Mouse (Mus musculus) MEL (cell line): ENCODE measurements around the gene Guca2a. TPM values are rescaled to one million over a fixed set of nuclear protein-coding genes. Genes with fewer than 3 reads are reported as not detected.
A peak's percentile ranks its signal among the peaks of the same experiment; 100 is the strongest.

Experiments
- DNase-seq: peaks from one replicate; pipeline ENCODE4 v3.0.0; 2011; ENCODE audit warnings: low read depth, low spot score
- H3K27ac ChIP-seq: 2 replicates; pipeline ENCODE4 v1.5.1; 2012; ENCODE audit warnings: low read depth, mild to moderate bottlenecking, control low read depth, low read length, moderate library complexity; ENCODE audit not compliant: control insufficient read depth
- H3K27me3 ChIP-seq, 2 experiments: fragments of 150-350 bp in 1 of 2; sonication (generic) in 1 of 2; 2 replicates each; pipeline ENCODE4 v1.6.1; 2012; ENCODE audit warnings: low read length in 2 of 2, mild to moderate bottlenecking in 2 of 2, improper control_type of control experiment in 1 of 2, moderate library complexity in 1 of 2; ENCODE audit not compliant: insufficient read depth in 2 of 2, control insufficient read depth in 1 of 2
- H3K36me3 ChIP-seq, 2 experiments: 2 replicates each; pipeline ENCODE4 v1.6.1; 2012 to 2014; ENCODE audit warnings: low read length in 2 of 2, improper control_type of control experiment in 1 of 2, inconsistent platforms in 1 of 2, mild to moderate bottlenecking in 1 of 2; ENCODE audit not compliant: insufficient read depth in 2 of 2, control insufficient read depth in 1 of 2
- H3K4me1 ChIP-seq, 2 experiments: fragments of 150-350 bp in 1 of 2; sonication (generic) in 1 of 2; 2 replicates each; pipeline ENCODE4 v1.6.1; 2012; ENCODE audit warnings: low read length in 2 of 2, improper control_type of control experiment in 1 of 2, mild to moderate bottlenecking in 1 of 2; ENCODE audit not compliant: insufficient read depth in 2 of 2, control insufficient read depth in 1 of 2
- H3K4me3 ChIP-seq, 2 experiments: fragments of 150-350 bp in 1 of 2; sonication (generic) in 1 of 2; 2 replicates each; pipeline ENCODE4 v1.5.1; 2012; ENCODE audit warnings: low read depth in 2 of 2, low read length in 2 of 2, mild to moderate bottlenecking in 2 of 2, moderate library complexity in 2 of 2, control low read depth in 1 of 2, improper control_type of control experiment in 1 of 2; ENCODE audit not compliant: control insufficient read depth in 1 of 2, insufficient read depth in 1 of 2
- H3K79me2 ChIP-seq: 2 replicates; pipeline ENCODE4 v1.6.1; 2012; ENCODE audit warnings: mild to moderate bottlenecking, low read length, moderate library complexity; ENCODE audit not compliant: control insufficient read depth, poor library complexity, insufficient read depth
- H3K9ac ChIP-seq: 2 replicates; pipeline ENCODE4 v1.6.1; 2012; ENCODE audit warnings: low read depth, mild to moderate bottlenecking, control low read depth, low read length, moderate library complexity; ENCODE audit not compliant: control insufficient read depth, poor library complexity, severe bottlenecking
- H3K9me3 ChIP-seq: fragments of 150-350 bp; sonication (generic); replicated peaks from 2 replicates; pipeline ENCODE4 v1.6.1; 2012; ENCODE audit warnings: mild to moderate bottlenecking, low read length, improper control_type of control experiment, moderate library complexity; ENCODE audit not compliant: insufficient read depth
- E2F4 ChIP-seq: IDR thresholded peaks from 2 replicates; pipeline ENCODE4 v1.6.1; 2011; ENCODE audit warnings: low read depth, low read length, improper control_type of control experiment, borderline replicate concordance
- EP300 ChIP-seq, 2 experiments: IDR thresholded peaks; 2 replicates each; pipeline ENCODE4 v1.6.1; 2011; ENCODE audit warnings: improper control_type of control experiment in 2 of 2, low read length in 2 of 2, low read depth in 1 of 2, mild to moderate bottlenecking in 1 of 2
- ETS1 ChIP-seq: IDR thresholded peaks from 2 replicates; pipeline ENCODE4 v1.6.1; 2012; ENCODE audit warnings: low read depth, mild to moderate bottlenecking, inconsistent platforms, low read length, improper control_type of control experiment, moderate library complexity
- GATA1 ChIP-seq: IDR thresholded peaks from 2 replicates; pipeline ENCODE4 v1.6.1; 2011; ENCODE audit warnings: low read depth, low read length, improper control_type of control experiment
- JUND ChIP-seq: IDR thresholded peaks from 2 replicates; pipeline ENCODE4 v1.6.1; 2011; ENCODE audit warnings: low read depth, mild to moderate bottlenecking, improper control_type of control experiment, low read length
- NRF1 ChIP-seq: IDR thresholded peaks from 2 replicates; pipeline ENCODE4 v1.6.1; 2014; ENCODE audit warnings: low read depth, mild to moderate bottlenecking, inconsistent platforms, low read length, improper control_type of control experiment, moderate library complexity; ENCODE audit not compliant: poor library complexity, insufficient read depth, severe bottlenecking
- POLR2AphosphoS2 ChIP-seq: IDR thresholded peaks from 2 replicates; pipeline ENCODE4 v1.6.1; 2011; ENCODE audit warnings: low read length, improper control_type of control experiment
- RAD21 ChIP-seq: IDR thresholded peaks from 2 replicates; pipeline ENCODE4 v1.6.1; 2011; ENCODE audit warnings: mild to moderate bottlenecking, low read depth, low read length, improper control_type of control experiment
- RCOR1 ChIP-seq: IDR thresholded peaks from 2 replicates; pipeline ENCODE4 v1.6.1; 2012; ENCODE audit warnings: low read depth, mild to moderate bottlenecking, inconsistent platforms, low read length, improper control_type of control experiment
- UBTF ChIP-seq: IDR thresholded peaks from 2 replicates; pipeline ENCODE4 v1.6.1; 2012; ENCODE audit warnings: low read depth, mild to moderate bottlenecking, inconsistent platforms, low read length, improper control_type of control experiment, moderate library complexity, borderline replicate concordance; ENCODE audit not compliant: insufficient read depth
- USF1 ChIP-seq: IDR thresholded peaks from 2 replicates; pipeline ENCODE4 v1.6.1; 2014; ENCODE audit warnings: low read depth, mild to moderate bottlenecking, inconsistent platforms, low read length, improper control_type of control experiment, moderate library complexity
- USF2 ChIP-seq, 2 experiments: IDR thresholded peaks; 2 replicates each; pipeline ENCODE4 v1.6.1; 2011 to 2012; ENCODE audit warnings: improper control_type of control experiment in 2 of 2, low read length in 2 of 2, borderline replicate concordance in 1 of 2, inconsistent platforms in 1 of 2, low read depth in 1 of 2, mild to moderate bottlenecking in 1 of 2; ENCODE audit not compliant: insufficient read depth in 1 of 2
- ZKSCAN1 ChIP-seq: IDR thresholded peaks from 2 replicates; pipeline ENCODE4 v1.6.1; 2012; ENCODE audit warnings: low read depth, mild to moderate bottlenecking, inconsistent platforms, low read length, improper control_type of control experiment, moderate library complexity
- ZMIZ1 ChIP-seq: IDR thresholded peaks from 2 replicates; pipeline ENCODE4 v1.6.1; 2012; ENCODE audit warnings: low read depth, mild to moderate bottlenecking, inconsistent platforms, low read length, improper control_type of control experiment, moderate library complexity
- ZNF384 ChIP-seq: IDR thresholded peaks from 2 replicates; pipeline ENCODE4 v1.6.1; 2012; ENCODE audit warnings: low read depth, mild to moderate bottlenecking, inconsistent platforms, low read length, improper control_type of control experiment
- polyA plus RNA-seq, 2 experiments: library from polyadenylated mRNA; stranded (reverse) in 1 of 2; unstranded in 1 of 2; fragments of >175 nt in 1 of 2; fragments of >200 nt in 1 of 2; gene quantifications; 2 replicates each; pipeline versions ENCODE4 v1.2.1 to v1.2.4; 2012; ENCODE audit warnings: low replicate concordance in 2 of 2, low read depth in 1 of 2; ENCODE audit not compliant: insufficient read length in 2 of 2, insufficient read depth in 1 of 2, missing spikeins in 1 of 2
- total RNA-seq: library from RNA; depleted of rRNA; stranded (reverse); fragments of 300-350 nt; gene quantifications from 2 replicates; pipeline ENCODE4 v1.2.3, GENCODE M21; 2012

The Guca2a gene
- total and polyA plus RNA-seq, 3 experiments, result not detected

GRCm38 (mm10) chr4:119614078-119614477 is 23.4 kb upstream of the Guca2a start:
- Histone ChIP-seq H3K79me2 (peaks cover 6% of the 10 kb centered on the region), H3K27me3 (no peaks in the 10 kb centered on the region), H3K9ac (peak overlapping the region; percentile 52), H3K4me3 (no peak overlapping the region), H3K27ac (peak overlapping the region; percentile 71), H3K9me3 (no peaks in the 10 kb centered on the region), H3K4me1 (peaks cover 21% of the 10 kb centered on the region in 2 experiments), H3K36me3 (peaks cover 5 to 47% of the 10 kb centered on the region in 2 experiments)
- no peak for TF ChIP-seq GATA1
- TF ChIP-seq JUND, result no peak
- no peak for TF ChIP-seq USF2 (IDR thresholded peaks at IDR 0.05; ENCODE audit: borderline replicate concordance in 1 of 2, insufficient read depth in 1 of 2, low read depth in 1 of 2, low read length in 2 of 2)
- no peak for TF ChIP-seq UBTF
- no peak for TF ChIP-seq POLR2AphosphoS2
- no peak for TF ChIP-seq NRF1
- TF ChIP-seq EP300 (IDR thresholded peaks at IDR 0.05; ENCODE audit: low read depth in 1 of 2, low read length in 2 of 2), result 0 out of 4 replicates have a peak, but pooled peaks of 1 of the 2 experiments have one; percentile 7
- no peak for TF ChIP-seq ZKSCAN1
- no peak for TF ChIP-seq E2F4
- peak; percentile 54 for DNase-seq

GRCm38 (mm10) chr4:119614724-119615123 is 22.8 kb upstream of the Guca2a start:
- H3K36me3 ChIP-seq, result peaks cover 7 to 44% of the 10 kb centered on the region in 2 experiments
- no peak overlapping the region; the same call in 1 of the 2 replicates for H3K9ac ChIP-seq
- H3K27me3 ChIP-seq, result no peaks in the 10 kb centered on the region
- TF ChIP-seq GATA1, result peak; percentile 35
- TF ChIP-seq ETS1, result peak; percentile 70
- 0 out of 4 replicates have a peak, but pooled peaks of 1 of the 2 experiments have one; percentile 18 for TF ChIP-seq EP300 (IDR thresholded peaks at IDR 0.05; ENCODE audit: low read depth in 1 of 2, low read length in 2 of 2)
- TF ChIP-seq RCOR1, result peak; percentile 89
- 0 out of 2 replicates have a peak, but pooled peaks have one; percentile 20 for TF ChIP-seq ZNF384
- TF ChIP-seq ZMIZ1, result no peak
- TF ChIP-seq USF1, result no peak
- TF ChIP-seq RAD21, result no peak
- H3K4me1 ChIP-seq, result peaks cover 20% of the 10 kb centered on the region in 2 experiments
- H3K4me3 ChIP-seq, result no peak overlapping the region
- peak; percentile 62 for DNase-seq
- peaks cover 6% of the 10 kb centered on the region for H3K79me2 ChIP-seq
- no peak overlapping the region; the same call in 1 of the 2 replicates for H3K27ac ChIP-seq
- H3K9me3 ChIP-seq, result no peaks in the 10 kb centered on the region
